Mouse (Mus musculus) forebrain, embryonic 16.5 days (tissue): ENCODE measurements around the gene Tet2. TPM values are rescaled to one million over a fixed set of nuclear protein-coding genes. Genes with fewer than 3 reads are reported as not detected.

Source experiments
- ATAC-seq: fragments of 200-750 bp; cut with Nextera tagmentation; 2 replicates; pipeline ENCODE4 v1.8.0; 2017; ENCODE audit warnings: mild to moderate bottlenecking, moderate library complexity
- H3K27ac ChIP-seq: fragments of 300-500 bp; sonication (generic); 2 replicates; pipeline ENCODE4 v1.5.1; 2014; ENCODE audit warnings: low read length, control low read depth
- H3K27me3 ChIP-seq: fragments of 300-500 bp; sonication (generic); replicated peaks from 2 replicates; pipeline ENCODE4 v1.6.1; 2014; ENCODE audit warnings: low read length; ENCODE audit not compliant: control insufficient read depth, insufficient read depth
- H3K36me3 ChIP-seq: fragments of 300-500 bp; sonication (generic); 2 replicates; pipeline ENCODE4 v1.6.1; 2014; ENCODE audit not compliant: control insufficient read depth, insufficient read depth
- H3K4me1 ChIP-seq: fragments of 300-500 bp; sonication (generic); replicated peaks from 2 replicates; pipeline ENCODE4 v1.6.1; 2014; ENCODE audit warnings: low read length; ENCODE audit not compliant: control insufficient read depth, insufficient read depth
- H3K4me2 ChIP-seq: fragments of 300-500 bp; sonication (generic); 2 replicates; pipeline ENCODE4 v1.6.1; 2014; ENCODE audit warnings: mild to moderate bottlenecking, low read length, control low read depth
- H3K4me3 ChIP-seq: fragments of 300-500 bp; sonication (generic); replicated peaks from 2 replicates; pipeline ENCODE4 v1.5.1; 2014; ENCODE audit warnings: mild to moderate bottlenecking, low read length, control low read depth
- H3K9ac ChIP-seq: fragments of 300-500 bp; sonication (generic); replicated peaks from 2 replicates; pipeline ENCODE4 v1.6.1; 2014; ENCODE audit warnings: low read depth, low read length, control low read depth
- H3K9me3 ChIP-seq: fragments of 300-500 bp; sonication (generic); 2 replicates; pipeline ENCODE4 v1.6.1; 2016; ENCODE audit warnings: low read length; ENCODE audit not compliant: control insufficient read depth
- WGBS: fragments of 180-500 bp; shearing (Covaris S2); extraction: QIAGEN DNeasy Blood & Tissue Kit; methylation state at CpG from one replicate; pipeline ENCODE4 v1.1.7; 2014; 5-methylcytosine and 5-hydroxymethylcytosine counted together
- polyA plus RNA-seq: library from polyadenylated mRNA; unstranded; fragments of >200 nt; fragmentation: Nextera tagmentation; extraction: Ambion mirVana; gene quantifications from 2 replicates; pipeline ENCODE4 v1.2.1, GENCODE M21; 2015

Tet2 gene
- polyA plus RNA-seq, 1 experiment from 2014 or later, result 24.0 TPM

GRCm38 (mm10) chr3:133516137-133516536, 28.8 kb downstream of the Tet2 start:
- H3K9ac ChIP-seq, result no peak overlapping the region

DNA sequence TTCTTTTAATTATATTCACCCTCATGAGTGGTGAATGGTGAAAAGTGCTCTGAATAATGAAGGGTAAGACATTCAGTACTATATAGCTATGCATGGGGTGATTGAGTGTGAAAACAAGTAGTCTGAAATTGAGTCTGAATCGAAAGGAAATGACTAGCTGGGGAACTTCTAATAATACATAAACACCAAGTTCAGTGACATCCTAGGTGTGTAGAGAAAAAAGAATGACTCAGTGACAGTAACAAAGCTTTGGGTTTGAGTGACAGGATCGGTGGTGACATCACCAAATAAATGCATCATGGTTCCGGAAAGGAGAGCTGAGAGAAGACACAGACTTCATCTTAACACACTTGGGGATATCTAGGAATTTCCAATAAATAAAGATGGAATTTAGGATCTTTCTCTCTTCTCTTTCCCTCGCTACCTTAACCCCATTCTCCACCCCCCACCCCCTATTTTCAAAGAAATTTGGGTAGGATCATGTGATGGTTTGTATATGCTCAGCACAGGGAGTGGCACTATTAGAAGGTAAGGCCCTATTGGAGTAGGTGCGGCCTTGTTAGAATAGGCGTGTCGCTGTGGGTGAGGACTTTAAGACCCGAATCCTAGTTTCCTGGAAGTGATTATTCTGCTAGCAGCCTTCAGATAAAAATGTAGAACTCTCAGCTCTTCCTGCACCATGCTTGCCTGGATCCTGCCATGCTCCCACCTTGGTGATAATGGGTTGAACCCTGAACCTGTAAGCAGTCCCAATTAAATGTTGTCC, 29.6 kb downstream of the Tet2 start:
- 92% methylated on average over 8 of the region's 8 CpGs for WGBS

More at GRCm38 (mm10) chr3:133516137-133516536, 28.8 kb downstream of the Tet2 start:
- Histone ChIP-seq H3K36me3 (peaks cover 3% of the 10 kb centered on the region; the same call in 1 of the 2 replicates), H3K27me3 (no peaks in the 10 kb centered on the region), H3K4me3 (no peak overlapping the region), H3K4me2 (no peak overlapping the region), H3K27ac (no peak overlapping the region), H3K9me3 (no peaks in the 10 kb centered on the region), H3K4me1 (peaks cover 3% of the 10 kb centered on the region; the same call in 1 of the 2 replicates)
- WGBS, result 27% methylated on average over 6 of the region's 6 CpGs
- ATAC-seq, result peak; percentile 27; the same call in 1 of the 2 replicates

GRCm38 (mm10) chr3:133514290-133514689, 30.6 kb downstream of the Tet2 start:
- Histone ChIP-seq H3K36me3 (peaks cover 3% of the 10 kb centered on the region; the same call in 1 of the 2 replicates), H3K4me2 (no peak overlapping the region), H3K4me3 (no peak overlapping the region), H3K9ac (no peak overlapping the region), H3K27ac (no peak overlapping the region), H3K27me3 (no peaks in the 10 kb centered on the region), H3K4me1 (peaks cover 3% of the 10 kb centered on the region; the same call in 1 of the 2 replicates), H3K9me3 (no peaks in the 10 kb centered on the region)
- 94% methylated on average over 12 of the region's 12 CpGs for WGBS
- ATAC-seq, result no peak

More for the DNA sequence above, 29.6 kb downstream of the Tet2 start:
- Histone ChIP-seq H3K9ac (no peak overlapping the region), H3K27ac (no peak overlapping the region), H3K27me3 (no peaks in the 10 kb centered on the region), H3K4me2 (no peak overlapping the region), H3K36me3 (peaks cover 3% of the 10 kb centered on the region; the same call in 1 of the 2 replicates), H3K4me1 (peaks cover 3% of the 10 kb centered on the region; the same call in 1 of the 2 replicates), H3K9me3 (no peaks in the 10 kb centered on the region), H3K4me3 (no peak overlapping the region)
- ATAC-seq, result no peak

DNA sequence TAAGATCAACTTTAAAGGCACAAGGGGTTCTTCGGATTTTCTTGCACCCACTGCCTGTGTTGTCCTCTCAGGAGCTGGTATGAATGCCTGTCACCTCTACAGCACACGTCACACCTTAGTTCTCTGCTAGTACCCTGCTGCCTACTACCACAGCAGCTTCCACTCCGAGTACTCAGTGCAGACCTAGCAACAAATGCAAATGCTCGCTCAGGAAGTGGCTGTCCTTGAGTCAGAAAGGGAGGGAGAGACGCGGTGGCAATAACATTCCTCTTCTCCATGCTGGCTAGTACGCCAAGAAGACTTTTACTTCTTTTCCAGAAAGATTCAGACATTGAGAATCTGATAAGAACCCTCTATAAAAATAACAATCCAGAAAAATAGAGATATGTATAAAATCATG, 31.5 kb downstream of the Tet2 start:
- WGBS, result 93% methylated on average over 7 of the region's 7 CpGs
- ATAC-seq, result no peak

DNA sequence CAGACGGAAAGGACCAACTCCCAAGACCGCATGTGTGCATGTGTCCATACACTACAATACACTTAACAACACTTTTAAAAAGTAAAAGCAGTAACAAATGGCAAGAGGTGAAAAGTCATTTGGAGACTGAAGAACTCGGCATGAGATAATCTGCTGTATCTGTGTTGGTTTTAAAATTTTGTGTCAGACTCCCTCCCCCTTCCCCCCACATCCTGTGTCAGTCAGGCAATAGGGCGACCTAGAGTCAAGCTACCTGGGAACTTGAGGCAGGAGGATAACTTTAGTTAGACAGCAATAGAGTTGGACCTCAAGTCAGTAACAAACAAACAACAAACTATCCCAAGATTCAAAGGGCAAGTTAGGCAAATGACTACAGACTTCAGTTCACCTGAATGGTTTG, 34.6 kb downstream of the Tet2 start:
- H3K27me3 ChIP-seq, result no peaks in the 10 kb centered on the region
- no peak overlapping the region for H3K27ac ChIP-seq
- WGBS, result 94% methylated on average over 4 of the region's 4 CpGs
- ATAC-seq, result no peak
- peaks cover 3% of the 10 kb centered on the region; the same call in 1 of the 2 replicates for H3K36me3 ChIP-seq
- no peaks in the 10 kb centered on the region for H3K4me1 ChIP-seq
- H3K9me3 ChIP-seq, result no peaks in the 10 kb centered on the region
- no peak overlapping the region for H3K4me2 ChIP-seq
- no peak overlapping the region for H3K9ac ChIP-seq
- no peak overlapping the region for H3K4me3 ChIP-seq

More for the DNA sequence above, 31.5 kb downstream of the Tet2 start:
- H3K4me2 ChIP-seq, result no peak overlapping the region
- peaks cover 3% of the 10 kb centered on the region; the same call in 1 of the 2 replicates for H3K4me1 ChIP-seq
- no peak overlapping the region for H3K27ac ChIP-seq
- no peaks in the 10 kb centered on the region for H3K27me3 ChIP-seq
- H3K4me3 ChIP-seq, result no peak overlapping the region
- H3K9ac ChIP-seq, result no peak overlapping the region
- no peaks in the 10 kb centered on the region for H3K9me3 ChIP-seq
- H3K36me3 ChIP-seq, result peaks cover 3% of the 10 kb centered on the region; the same call in 1 of the 2 replicates

GRCm38 (mm10) chr3:133509796-133510195, 35.1 kb downstream of the Tet2 start:
- no peaks in the 10 kb centered on the region for H3K27me3 ChIP-seq
- no peak overlapping the region for H3K9ac ChIP-seq
- no peak for ATAC-seq
- H3K36me3 ChIP-seq, result peaks cover 3% of the 10 kb centered on the region; the same call in 1 of the 2 replicates
- no peak overlapping the region for H3K4me3 ChIP-seq
- no peaks in the 10 kb centered on the region for H3K9me3 ChIP-seq
- WGBS, result 79% methylated on average over 2 of the region's 2 CpGs
- H3K27ac ChIP-seq, result no peak overlapping the region
- H3K4me1 ChIP-seq, result no peaks in the 10 kb centered on the region
- no peak overlapping the region for H3K4me2 ChIP-seq

- Histone ChIP-seq H3K9ac (no peak overlapping the region), H3K36me3 (peaks cover 3% of the 10 kb centered on the region; the same call in 1 of the 2 replicates), H3K4me1 (no peaks in the 10 kb centered on the region), H3K4me3 (no peak overlapping the region), H3K27me3 (no peaks in the 10 kb centered on the region), H3K4me2 (no peak overlapping the region), H3K27ac (no peak overlapping the region), H3K9me3 (no peaks in the 10 kb centered on the region)
- 91% methylated on average over 3 of the region's 3 CpGs for WGBS
- no peak for ATAC-seq
Measured at GRCm38 (mm10) chr3:133508881-133509280, 36.1 kb downstream of the Tet2 start.

DNA sequence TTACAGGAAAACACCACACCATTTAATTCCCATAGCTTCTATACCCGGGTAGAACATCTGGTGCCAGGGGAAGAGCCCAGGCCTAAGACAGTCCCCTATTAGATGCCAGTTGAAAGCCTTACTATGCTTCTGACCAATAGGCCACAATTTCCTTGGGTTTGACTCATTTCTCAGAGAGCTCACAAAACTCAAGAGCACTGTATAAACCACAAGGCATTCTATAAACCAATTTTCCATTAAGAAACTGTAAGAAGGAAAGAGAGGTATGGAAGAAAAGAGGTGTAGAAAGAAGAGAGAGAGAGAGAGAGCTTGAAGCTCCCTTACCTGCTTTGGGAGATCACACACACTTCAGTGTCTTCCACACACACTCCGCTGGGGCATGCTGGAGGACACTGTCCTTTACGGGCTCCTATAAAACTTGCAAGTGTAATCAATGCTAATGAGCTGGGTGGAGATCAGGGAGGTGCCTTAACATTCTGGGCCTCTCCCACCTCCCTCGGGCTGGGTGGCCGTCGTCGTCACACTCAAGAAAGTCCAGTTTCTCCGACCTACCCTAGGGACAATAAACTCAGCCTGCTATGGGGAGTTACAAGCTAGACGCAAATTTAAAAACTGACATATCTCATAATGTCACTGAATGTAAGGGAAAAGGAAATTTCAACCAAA, 38.5 kb downstream of the Tet2 start:
- Histone ChIP-seq H3K36me3 (no peaks in the 10 kb centered on the region), H3K4me3 (no peak overlapping the region), H3K9ac (no peak overlapping the region), H3K9me3 (no peaks in the 10 kb centered on the region), H3K4me2 (no peak overlapping the region), H3K27me3 (no peaks in the 10 kb centered on the region), H3K27ac (no peak overlapping the region), H3K4me1 (no peaks in the 10 kb centered on the region)
- 84% methylated on average over 9 of the region's 9 CpGs for WGBS
- no peak for ATAC-seq

GRCm38 (mm10) chr3:133496953-133497352, 48.0 kb downstream of the Tet2 start:
- Histone ChIP-seq H3K9me3 (no peaks in the 10 kb centered on the region), H3K4me3 (no peak overlapping the region), H3K4me1 (peaks cover 3% of the 10 kb centered on the region; the same call in 1 of the 2 replicates), H3K4me2 (no peak overlapping the region; the same call in 1 of the 2 replicates), H3K27me3 (no peaks in the 10 kb centered on the region), H3K36me3 (no peaks in the 10 kb centered on the region), H3K27ac (peak overlapping the region; percentile 28), H3K9ac (no peak overlapping the region)
- 25% methylated on average over 7 of the region's 7 CpGs for WGBS
- ATAC-seq, result peak; percentile 98
